Mouse (Mus musculus): ENCODE data around the gene Mettl23. TPM values are rescaled to one million over a fixed set of nuclear protein-coding genes. Genes with fewer than 3 reads are reported as not detected.

The Mettl23 gene
- polyA plus RNA-seq, 1 experiment = 34.0 TPM

DNA sequence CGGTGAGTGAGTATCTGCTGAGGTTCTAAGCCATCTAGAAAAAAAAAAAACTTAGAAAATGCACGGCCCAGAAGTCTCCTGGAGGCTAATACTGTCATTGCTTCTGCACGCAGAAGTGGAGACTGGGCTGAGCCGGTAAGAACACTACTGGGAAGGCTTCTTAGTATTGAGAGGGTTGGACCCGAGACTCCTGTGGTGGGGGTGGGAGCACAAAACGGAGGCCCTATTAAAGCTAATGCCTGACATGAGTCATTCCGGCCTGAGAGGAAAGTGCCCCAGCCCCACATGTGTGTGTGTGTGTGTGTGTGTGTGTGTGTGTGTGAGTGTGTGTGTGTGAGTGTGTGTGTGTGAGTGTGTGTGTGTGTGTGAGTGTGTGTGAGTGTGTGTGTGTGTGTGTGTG, 36.0 kb upstream of the Mettl23 start:
- H3K4me2 ChIP-seq (ENCODE audit: low read depth) = peak overlapping the region; percentile 3
- H3K36me3 ChIP-seq (ENCODE audit: control insufficient read depth, insufficient read depth) = peaks cover 11% of the 10 kb centered on the region
- no peak for TF ChIP-seq MYOD1 (IDR thresholded peaks at IDR 0.05; ENCODE audit: control insufficient read depth in 1 of 3, insufficient read length in 2 of 3, low read depth in 2 of 3)
- TF ChIP-seq CEBPB (IDR thresholded peaks at IDR 0.05; ENCODE audit: insufficient read depth, poor library complexity, severe bottlenecking) = no peak
- no peak for TF ChIP-seq SRF (IDR thresholded peaks at IDR 0.05; ENCODE audit: control insufficient read depth, insufficient read length, low read depth)

DNA sequence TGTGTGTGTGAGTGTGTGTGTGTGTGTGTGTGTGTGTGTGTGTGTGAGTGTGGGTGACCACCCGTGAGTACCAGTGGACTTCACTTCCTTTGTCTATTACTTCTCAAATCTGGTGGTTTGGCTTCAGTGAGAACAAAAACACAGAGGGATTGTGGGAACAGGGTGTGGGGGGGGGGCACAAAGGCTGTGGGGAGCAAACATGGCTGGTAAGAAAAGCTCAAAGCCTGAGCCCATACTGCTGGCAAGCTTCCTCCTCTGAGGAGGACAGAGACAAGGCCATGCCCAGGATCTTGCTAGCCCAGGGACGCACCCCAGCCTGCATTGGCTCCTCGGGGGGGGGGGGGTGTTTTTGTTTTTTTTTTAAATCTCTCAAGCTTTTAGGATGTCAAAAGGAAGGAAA, 35.6 kb upstream of the Mettl23 start:
- Histone ChIP-seq H3K4me2 (ENCODE audit: low read depth) (peak overlapping the region; percentile 3), H3K4me3 (no peak overlapping the region), H3K79me2 (ENCODE audit: control insufficient read depth, insufficient read depth) (no peaks in the 10 kb centered on the region), H3ac (ENCODE audit: control insufficient read depth, insufficient read length) (no peak overlapping the region), H3K27me3 (ENCODE audit: control insufficient read depth, insufficient read depth, insufficient read length) (no peaks in the 10 kb centered on the region), H3K36me3 (ENCODE audit: control insufficient read depth, insufficient read depth) (peaks cover 11% of the 10 kb centered on the region)
- TF ChIP-seq MAX (IDR thresholded peaks at IDR 0.05; ENCODE audit: low read depth) = no peak

More for the DNA sequence above, 36.0 kb upstream of the Mettl23 start:
- no peak overlapping the region for H3K4me3 ChIP-seq
- H3ac ChIP-seq (ENCODE audit: control insufficient read depth, insufficient read length) = no peak overlapping the region
- H3K27me3 ChIP-seq (ENCODE audit: control insufficient read depth, insufficient read depth, insufficient read length) = no peaks in the 10 kb centered on the region
- H3K79me2 ChIP-seq (ENCODE audit: control insufficient read depth, insufficient read depth) = no peaks in the 10 kb centered on the region

- H3K4me3 ChIP-seq = no peak overlapping the region
Observed at GRCm38 (mm10) chr11:116807938-116808606, 35.0 kb upstream of the Mettl23 start.

DNA sequence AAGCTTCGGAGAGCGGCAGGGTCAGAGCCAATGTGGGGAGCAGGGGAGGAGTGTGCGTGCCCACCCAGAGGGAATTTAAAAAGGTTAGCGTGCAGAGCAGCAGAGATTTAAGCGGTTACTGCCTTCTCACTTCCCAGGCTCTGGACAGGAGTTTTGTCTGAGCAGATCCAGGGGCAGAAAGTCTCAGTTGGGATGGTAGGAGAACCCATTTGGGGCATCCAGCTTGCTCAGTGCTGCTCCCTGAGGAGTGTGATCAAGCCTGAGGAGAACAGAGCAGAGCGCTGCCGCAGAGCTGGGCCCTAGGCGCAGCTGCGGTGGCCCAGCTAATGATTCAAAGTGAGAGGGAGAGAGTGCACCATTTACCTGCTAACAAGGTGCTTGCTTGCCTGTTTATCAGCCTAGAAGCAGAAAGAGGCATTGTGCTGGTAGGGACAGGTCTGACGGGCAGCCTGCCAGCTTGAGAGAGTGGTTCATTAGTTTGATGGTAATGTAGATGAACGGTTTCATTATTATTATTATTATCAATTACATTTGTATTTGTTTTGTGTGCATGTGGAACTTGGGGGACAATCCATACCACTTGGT, 34.2 kb upstream of the Mettl23 start:
- H3K4me2 ChIP-seq (ENCODE audit: low read depth) = no peak overlapping the region
- no peak overlapping the region for H3ac ChIP-seq (ENCODE audit: control insufficient read depth, insufficient read length)
- peaks cover 11% of the 10 kb centered on the region for H3K36me3 ChIP-seq (ENCODE audit: control insufficient read depth, insufficient read depth)
- no peaks in the 10 kb centered on the region for H3K27me3 ChIP-seq (ENCODE audit: control insufficient read depth, insufficient read depth, insufficient read length)
- H3K4me3 ChIP-seq = no peak overlapping the region
- TF ChIP-seq TCF12 (IDR thresholded peaks at IDR 0.05; ENCODE audit: insufficient read depth, poor library complexity, severe bottlenecking) = no peak
- TF ChIP-seq CEBPB (IDR thresholded peaks at IDR 0.05; ENCODE audit: insufficient read depth, poor library complexity, severe bottlenecking) = no peak
- TF ChIP-seq MYOD1 (IDR thresholded peaks at IDR 0.05; ENCODE audit: control insufficient read depth in 1 of 3, insufficient read length in 2 of 3, low read depth in 2 of 3) = no peak
- no peak for TF ChIP-seq POLR2A (IDR thresholded peaks at IDR 0.05; ENCODE audit: insufficient read length, low read depth)
- TF ChIP-seq SRF (IDR thresholded peaks at IDR 0.05; ENCODE audit: control insufficient read depth, insufficient read length, low read depth) = no peak
- H3K79me2 ChIP-seq (ENCODE audit: control insufficient read depth, insufficient read depth) = peaks cover 5% of the 10 kb centered on the region

More at GRCm38 (mm10) chr11:116807938-116808606, 35.0 kb upstream of the Mettl23 start:
- no peaks in the 10 kb centered on the region for H3K79me2 ChIP-seq (ENCODE audit: control insufficient read depth, insufficient read depth)
- no peaks in the 10 kb centered on the region for H3K27me3 ChIP-seq (ENCODE audit: control insufficient read depth, insufficient read depth, insufficient read length)
- no peak overlapping the region for H3K4me2 ChIP-seq (ENCODE audit: low read depth)
- no peak overlapping the region for H3ac ChIP-seq (ENCODE audit: control insufficient read depth, insufficient read length)
- peaks cover 11% of the 10 kb centered on the region for H3K36me3 ChIP-seq (ENCODE audit: control insufficient read depth, insufficient read depth)
- TF ChIP-seq TCF3 (IDR thresholded peaks at IDR 0.05; ENCODE audit: insufficient read length, low read depth) = no peak
- no peak for TF ChIP-seq USF1 (IDR thresholded peaks at IDR 0.05; ENCODE audit: low read depth)
- TF ChIP-seq MYOG (IDR thresholded peaks at IDR 0.05; ENCODE audit: control insufficient read depth in 1 of 3, insufficient read depth in 1 of 3, insufficient read length in 2 of 3, low read depth in 2 of 3) = peak in 1 of 3 experiments; percentile 82
- TF ChIP-seq E2F4 (IDR thresholded peaks at IDR 0.05; ENCODE audit: insufficient read depth) = no peak
- no peak for TF ChIP-seq MAX (IDR thresholded peaks at IDR 0.05; ENCODE audit: low read depth)
- TF ChIP-seq POLR2A (IDR thresholded peaks at IDR 0.05; ENCODE audit: insufficient read length, low read depth) = no peak
- TF ChIP-seq CEBPB (IDR thresholded peaks at IDR 0.05; ENCODE audit: insufficient read depth, poor library complexity, severe bottlenecking) = no peak
- no peak for TF ChIP-seq POLR2AphosphoS2 (IDR thresholded peaks at IDR 0.05; ENCODE audit: insufficient read length, low read depth)
- no peak for TF ChIP-seq REST (IDR thresholded peaks at IDR 0.05; ENCODE audit: insufficient read depth, insufficient read length)
- peak in 2 of 3 experiments; percentile 44 to 73 for TF ChIP-seq MYOD1 (IDR thresholded peaks at IDR 0.05; ENCODE audit: control insufficient read depth in 1 of 3, insufficient read length in 2 of 3, low read depth in 2 of 3)
- peak; percentile 0 for TF ChIP-seq TCF12 (IDR thresholded peaks at IDR 0.05; ENCODE audit: insufficient read depth, poor library complexity, severe bottlenecking)
- no peak for TF ChIP-seq SRF (IDR thresholded peaks at IDR 0.05; ENCODE audit: control insufficient read depth, insufficient read length, low read depth)

DNA sequence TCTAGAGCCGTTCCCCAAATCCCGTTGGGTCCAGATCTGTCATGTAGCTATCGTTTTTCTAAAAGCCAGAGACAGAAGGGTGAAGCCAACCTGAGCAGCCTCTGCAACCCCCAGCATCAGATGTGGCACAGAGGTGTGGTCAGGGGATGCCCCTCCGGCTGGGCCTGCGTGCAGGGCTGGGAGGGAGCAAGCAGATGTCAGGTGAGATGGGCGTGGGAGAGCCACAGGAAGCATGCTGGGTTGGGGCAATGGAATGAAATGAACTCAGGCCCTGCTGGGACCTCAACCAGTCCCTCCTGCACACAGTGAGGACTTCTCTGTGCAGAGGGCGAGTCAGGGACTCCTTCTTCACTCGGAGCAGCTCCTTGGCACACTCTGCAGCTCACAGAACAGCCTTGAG, 33.6 kb upstream of the Mettl23 start:
- TF ChIP-seq E2F4 (IDR thresholded peaks at IDR 0.05; ENCODE audit: insufficient read depth) (no peak), MYOG (IDR thresholded peaks at IDR 0.05; ENCODE audit: control insufficient read depth in 1 of 3, insufficient read depth in 1 of 3, insufficient read length in 2 of 3, low read depth in 2 of 3) (no peak), TCF3 (IDR thresholded peaks at IDR 0.05; ENCODE audit: insufficient read length, low read depth) (no peak), MAX (IDR thresholded peaks at IDR 0.05; ENCODE audit: low read depth) (no peak), USF1 (IDR thresholded peaks at IDR 0.05; ENCODE audit: low read depth) (no peak), SRF (IDR thresholded peaks at IDR 0.05; ENCODE audit: control insufficient read depth, insufficient read length, low read depth) (no peak), POLR2AphosphoS2 (IDR thresholded peaks at IDR 0.05; ENCODE audit: insufficient read length, low read depth) (peak; percentile 23)
- Histone ChIP-seq H3ac (ENCODE audit: control insufficient read depth, insufficient read length) (no peak overlapping the region), H3K79me2 (ENCODE audit: control insufficient read depth, insufficient read depth) (peaks cover 5% of the 10 kb centered on the region), H3K4me2 (ENCODE audit: low read depth) (no peak overlapping the region), H3K27me3 (ENCODE audit: control insufficient read depth, insufficient read depth, insufficient read length) (no peaks in the 10 kb centered on the region), H3K4me3 (no peak overlapping the region), H3K36me3 (ENCODE audit: control insufficient read depth, insufficient read depth) (peaks cover 11% of the 10 kb centered on the region)

Measured in myocyte (in vitro differentiated cells).